8 mouse cellular contexts compared by ENCODE assay signal in the genomic region with DNA sequence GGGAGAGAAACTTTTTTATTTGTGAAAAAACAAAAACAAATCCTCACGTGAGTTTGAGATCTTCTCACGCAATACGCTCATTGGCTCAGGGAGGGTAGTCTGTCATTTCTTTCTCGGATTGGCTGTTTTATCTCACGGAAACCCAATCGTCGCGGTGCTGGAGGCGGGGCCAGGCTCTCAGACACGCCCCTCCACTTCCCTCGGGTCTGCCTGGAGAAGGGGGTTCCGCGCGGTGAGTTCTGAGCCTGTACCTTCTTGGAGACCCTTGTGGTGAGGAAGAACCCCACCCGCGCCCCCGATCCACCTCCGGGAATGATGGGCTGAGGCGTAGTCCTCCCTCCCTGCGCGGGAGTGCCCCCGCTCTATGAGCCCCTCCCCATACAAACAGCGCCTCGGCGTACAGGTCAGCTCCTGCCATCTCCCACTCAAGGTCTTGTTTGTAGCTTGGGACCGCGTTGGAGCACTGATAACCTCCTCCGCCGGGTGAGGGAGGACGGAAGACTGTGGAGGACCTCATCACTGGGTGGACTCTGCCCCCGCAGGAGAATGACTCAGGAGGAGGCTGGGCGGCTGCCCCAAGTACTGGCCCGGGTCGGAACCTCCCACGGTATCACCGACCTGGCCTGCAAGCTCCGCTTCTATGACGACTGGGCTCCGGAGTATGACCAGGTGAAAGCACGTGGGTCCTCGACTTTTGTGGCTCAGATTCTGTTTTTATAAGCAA. TPM values are rescaled to one million over a fixed set of nuclear protein-coding genes. Genes with fewer than 3 reads are reported as not detected.
A peak's percentile ranks its signal among the peaks of the same experiment; 100 is the strongest.
DNase-seq lines count a peak whose midpoint lies in the region; ATAC-seq lines count a peak whose summit lies in the region.

A gene (plus strand): TSS at position 190 of the 724 bp plus-strand sequence.

- ATAC-seq in intestine, embryonic 14.5 days (replicated peaks; ENCODE audit: low FRiP score, low TSS enrichment, low read depth): peak; percentile 93

- no peaks in the 10 kb centered on the region for H3K27me3 ChIP-seq in intestine, embryonic 14.5 days (replicated peaks; ENCODE audit: control insufficient read depth, insufficient read depth, low read length)

- no peaks in the 10 kb centered on the region for H3K36me3 ChIP-seq in intestine, embryonic 14.5 days (ENCODE audit: control insufficient read depth, insufficient read depth, low read length)

- no peaks in the 10 kb centered on the region for H3K9me3 ChIP-seq in intestine, embryonic 14.5 days (ENCODE audit: control insufficient read depth, low read length)

- H3K9ac ChIP-seq in intestine, embryonic 14.5 days (ENCODE audit: low read length): peak within 1 kb of the TSS; percentile 63

- H3K27ac ChIP-seq in intestine, embryonic 14.5 days (ENCODE audit: low read depth): peak within 1 kb of the TSS; percentile 77

- WGBS in intestine, embryonic 14.5 days: under 1% methylated on average over 41 of the region's 41 CpGs

- H3K4me2 ChIP-seq in intestine, embryonic 14.5 days (ENCODE audit: low read length): peak within 1 kb of the TSS; percentile 95

- intact Hi-C loops in left cerebral cortex, postnatal 14 days (cut with DNase I): loop anchor here (5.0 kb wide), 1 partner anchor 35 kb away; no protein-coding TSS in a partner anchor

- H3K4me1 ChIP-seq in intestine, embryonic 14.5 days (replicated peaks; ENCODE audit: control insufficient read depth, insufficient read depth, low read length): 0 out of 2 replicates have a peak, but pooled peaks cover 7% of the 10 kb centered on the region

- H3K4me3 ChIP-seq in intestine, embryonic 14.5 days (ENCODE audit: low read depth, low read length): peak within 1 kb of the TSS; percentile 75

- peak; percentile 91 to 97 for DNase-seq in adrenal gland, adult (ENCODE audit: inconsistent age in 2 of 2, low spot score in 1 of 2)
- DNase-seq in embryo, embryonic 10.5 days (ENCODE audit: low spot score): peak; percentile 94
- peak; percentile 86 for DNase-seq in gastrocnemius, postnatal 25 days
- peak; percentile 93 for DNase-seq in intestine, embryonic 14.5 days (ENCODE audit: low spot score)
- peak; percentile 82 to 91 for DNase-seq in left cerebral cortex, postnatal 14 days (ENCODE audit: low spot score in 2 of 2)
- peak; percentile 90 for DNase-seq in mesoderm, embryonic 11.5 days (ENCODE audit: low read depth, low spot score)
- peak; percentile 73 to 78 for DNase-seq in right cerebral cortex, postnatal 36 days (ENCODE audit: low spot score in 2 of 2)
- DNase-seq in yolk sac, embryonic 10.5 days (ENCODE audit: low spot score): peak; percentile 92

RNA-seq across cellular contexts. Expression of the gene that starts here (rescaled TPM):
- 1 to 10 TPM; 4.0 to 5.2 TPM for total RNA-seq in gastrocnemius, postnatal 25 days (2021)
- polyA plus RNA-seq in intestine, embryonic 14.5 days (2014; fragmentation: Nextera tagmentation; extraction: Ambion mirVana): 22.7 and 24.6 TPM in 2 replicates
- 1 to 10 TPM; 7.3 TPM for total RNA-seq in left cerebral cortex, postnatal 14 days (2021)

Comparison
In these comparisons a context has a peak if more than half of its experiments do, and no peak if none do; other contexts are left out.
1. Peak in every context shown above with its lines: DNase-seq, ATAC-seq, H3K4me3 ChIP-seq and H3K27ac ChIP-seq.